Comparison of ENCODE assay signal across 23 mouse cellular contexts in the genomic region with DNA sequence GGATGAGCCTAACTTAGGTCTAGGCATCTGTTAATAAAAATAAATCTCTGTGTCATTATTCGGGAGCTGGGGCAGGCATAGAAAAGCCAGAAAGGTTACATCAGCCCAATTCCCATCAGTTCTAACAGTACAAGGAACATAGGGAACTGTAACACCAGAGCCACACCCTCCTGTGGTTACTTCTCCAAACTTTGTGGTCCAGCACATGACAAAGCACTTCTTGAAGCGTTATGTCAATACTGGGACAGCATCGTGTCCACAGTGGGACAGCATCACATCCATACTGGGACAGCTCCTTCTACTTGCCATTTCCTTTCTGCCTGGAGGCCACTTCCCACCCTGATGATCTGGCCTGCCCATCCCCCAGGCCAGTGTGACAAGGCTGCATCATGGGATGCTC.
DNase-seq lines count a peak whose midpoint lies in the region; ATAC-seq and TF ChIP-seq lines count a peak whose summit lies in the region.
"Had no signal": no experiment of that assay in that cellular context is flagged by ENCODE, and none has a peak within 500 bp of the region (broad histone marks: within the 10 kb centered on the region; RNA-seq: fewer than 3 reads in every experiment).

No protein-coding gene starts in this region.

- dilution Hi-C loops in CH12.LX (cut with MboI; ENCODE audit: extremely low pct_ligation_motif_present, extremely low pct_unique_long_range_greater_than_20kb, low sequenced_read_pairs), result no loop called here

- H3ac ChIP-seq in myocyte (ENCODE audit: control insufficient read depth, insufficient read length), result no peak overlapping the region

- TF ChIP-seq POLR2A in CH12.LX (IDR thresholded peaks at IDR 0.05; ENCODE audit: low read depth, low read length) (no peak), myocyte (IDR thresholded peaks at IDR 0.05; ENCODE audit: insufficient read length, low read depth) (no peak)

- TF ChIP-seq RAD21 in CH12.LX (IDR thresholded peaks at IDR 0.05; ENCODE audit: low read depth, low read length), result no peak

- H3K9ac ChIP-seq in CH12.LX (ENCODE audit: insufficient read depth, low read depth), result no peak overlapping the region
- H3K9ac ChIP-seq: embryonic facial prominence, embryonic 12.5 days; forebrain, embryonic 13.5 days; liver, embryonic 12.5 days; lung, embryonic 14.5 days; midbrain, embryonic 13.5 days; neural tube, embryonic 13.5 days had no signal

- TF ChIP-seq EP300 in CH12.LX (IDR thresholded peaks at IDR 0.05; ENCODE audit: low read length), result no peak

- peak; percentile 41 for DNase-seq in lung, postnatal 36 days
- no peak for DNase-seq in lung, postnatal 14 days
- DNase-seq in CH12.LX (ENCODE audit: extremely low read depth), result no peak
- DNase-seq in ovary, postnatal 14 days (ENCODE audit: low spot score), result no peak
- no peak for DNase-seq in retina, embryonic 14.5 days (ENCODE audit: low spot score)
- DNase-seq in left cerebral cortex, postnatal 36 days (ENCODE audit: low spot score in 2 of 2), result no peak
- DNase-seq: adrenal gland, postnatal 36 days; cerebellum, adult 11 months; cerebellum, adult 9-11 months; layer of hippocampus, adult 9-11 months; lung, embryonic 14.5 days had no signal

- H3K79me2 ChIP-seq in CH12.LX (replicated peaks; ENCODE audit: control insufficient read depth, extremely low read depth, insufficient read depth, poor library complexity, severe bottlenecking) (no peaks in the 10 kb centered on the region), myocyte (ENCODE audit: control insufficient read depth, insufficient read depth) (no peaks in the 10 kb centered on the region)

- H3K36me3 ChIP-seq in CH12.LX (replicated peaks in 1 of 2; ENCODE audit: control insufficient read depth in 1 of 2, insufficient read depth in 1 of 2, low read length in 1 of 2) (no peaks in the 10 kb centered on the region), myocyte (ENCODE audit: control insufficient read depth, insufficient read depth) (no peaks in the 10 kb centered on the region)
- H3K36me3 ChIP-seq: embryonic facial prominence, embryonic 12.5 days; heart, embryonic 10.5 days; liver, embryonic 12.5 days; midbrain, embryonic 13.5 days; neural tube, embryonic 13.5 days had no signal

- H3K9me3 ChIP-seq in CH12.LX (replicated peaks; ENCODE audit: low read length), result peaks cover 4% of the 10 kb centered on the region
- H3K9me3 ChIP-seq: forebrain, embryonic 13.5 days; heart, embryonic 10.5 days; liver, embryonic 12.5 days; midbrain, embryonic 13.5 days; neural tube, embryonic 13.5 days had no signal

- intact Hi-C loops in left cerebral cortex, postnatal 36 days (cut with DNase I), result no loop called here

- H3K27me3 ChIP-seq in CH12.LX (replicated peaks), result no peaks in the 10 kb centered on the region
- no peaks in the 10 kb centered on the region for H3K27me3 ChIP-seq in myocyte (ENCODE audit: control insufficient read depth, insufficient read depth, insufficient read length)
- H3K27me3 ChIP-seq: embryonic facial prominence, embryonic 12.5 days; liver, embryonic 12.5 days had no signal

- peaks cover 15 to 49% of the 10 kb centered on the region in 2 experiments for H3K4me1 ChIP-seq in CH12.LX (ENCODE audit: control insufficient read depth in 1 of 2, insufficient read depth in 2 of 2)
- H3K4me1 ChIP-seq: forebrain, embryonic 13.5 days; liver, embryonic 12.5 days; midbrain, embryonic 13.5 days had no signal

- no peak overlapping the region for H3K4me3 ChIP-seq in CH12.LX (replicated peaks in 1 of 3; ENCODE audit: low read depth in 2 of 3, low read length in 2 of 3, poor library complexity in 1 of 3)
- H3K4me3 ChIP-seq in myocyte, result no peak overlapping the region
- H3K4me3 ChIP-seq: embryonic facial prominence, embryonic 12.5 days; forebrain, embryonic 13.5 days; heart, embryonic 10.5 days; liver, embryonic 12.5 days; midbrain, embryonic 13.5 days; neural tube, embryonic 13.5 days had no signal

- no peak for TF ChIP-seq CTCF in CH12.LX (conservative IDR thresholded peaks at IDR 0.05 in 1 of 2, IDR thresholded peaks at IDR 0.05 in 1 of 2; ENCODE audit: low read depth in 2 of 2, low read length in 2 of 2)

- no peak overlapping the region for H3K4me2 ChIP-seq in CH12.LX (ENCODE audit: insufficient read depth, low read depth, poor library complexity, severe bottlenecking)
- peak overlapping the region; percentile 51 for H3K4me2 ChIP-seq in myocyte (ENCODE audit: low read depth)
- H3K4me2 ChIP-seq: embryonic facial prominence, embryonic 12.5 days; forebrain, embryonic 13.5 days; liver, embryonic 12.5 days; lung, embryonic 14.5 days; midbrain, embryonic 13.5 days; neural tube, embryonic 13.5 days had no signal

- no peak overlapping the region for H3K27ac ChIP-seq in CH12.LX (ENCODE audit: insufficient read depth, low read depth)
- H3K27ac ChIP-seq: embryonic facial prominence, embryonic 12.5 days; forebrain, embryonic 13.5 days; heart, embryonic 10.5 days; hindbrain, postnatal 0 days; liver, embryonic 12.5 days; midbrain, embryonic 13.5 days; neural tube, embryonic 13.5 days had no signal

- ATAC-seq in hematopoietic stem cell, adult 5-6 weeks (replicated peaks in 1 of 2; ENCODE audit: insufficient read depth in 1 of 2, low FRiP score in 2 of 2, low TSS enrichment in 1 of 2, low read depth in 1 of 2, poor library complexity in 2 of 2, severe bottlenecking in 2 of 2), result peak; percentile 78 to 84
- ATAC-seq: CD4-positive, CD25-positive, alpha-beta regulatory T cell, adult 4 months; forebrain, embryonic 13.5 days; hindbrain, postnatal 0 days; intestine, embryonic 16.5 days; liver, embryonic 12.5 days; midbrain, embryonic 13.5 days; Patski had no signal

- in situ Hi-C loops in CH12.LX (cut with MboI; ENCODE audit: low pct_ligation_motif_present, low pct_unique_long_range_greater_than_20kb, low sequenced_read_pairs), result loop anchor here (5.0 kb wide), 1 partner anchor 255 kb away; a partner anchor contains a TSS

TF ChIP-seq in CH12.LX, 34 proteins besides CTCF, POLR2A, EP300 and RAD21:
- TF ChIP-seq ELF1 (IDR thresholded peaks at IDR 0.05; ENCODE audit: low read depth, low read length) (no peak), ETS1 (conservative IDR thresholded peaks at IDR 0.05; ENCODE audit: low read depth, low read length) (no peak), KAT2A (IDR thresholded peaks at IDR 0.05; ENCODE audit: insufficient replicate concordance, low read length) (no peak), BHLHE40 (IDR thresholded peaks at IDR 0.05; ENCODE audit: low read depth, low read length) (0 out of 2 replicates have a peak, but pooled peaks have one; percentile 10), MAX (IDR thresholded peaks at IDR 0.05; ENCODE audit: low read length) (no peak)

TF ChIP-seq in myocyte, 11 proteins besides CTCF, POLR2A, EP300 and RAD21:
- TF ChIP-seq SRF (IDR thresholded peaks at IDR 0.05; ENCODE audit: control insufficient read depth, insufficient read length, low read depth) (no peak), CEBPB (IDR thresholded peaks at IDR 0.05; ENCODE audit: insufficient read depth, poor library complexity, severe bottlenecking) (peak; percentile 50; the same call in 1 of the 2 replicates), USF1 (IDR thresholded peaks at IDR 0.05; ENCODE audit: low read depth) (peak; percentile 2), MAX (IDR thresholded peaks at IDR 0.05; ENCODE audit: low read depth) (peak; percentile 56), TCF12 (IDR thresholded peaks at IDR 0.05; ENCODE audit: insufficient read depth, poor library complexity, severe bottlenecking) (no peak)
